Mouse (Mus musculus): ENCODE measurements around the gene Babam2. TPM values are rescaled to one million over a fixed set of nuclear protein-coding genes. Genes with fewer than 3 reads are reported as not detected.

The Babam2 gene
- polyA plus RNA-seq, 1 experiment from 2014 or later, result 57.4 TPM

GRCm38 (mm10) chr5:32039511-32039910 lies 342.0 kb downstream of the Babam2 start:
- H3K4me1 ChIP-seq, result no peaks in the 10 kb centered on the region
- DNase-seq (ENCODE audit: low spot score), result no peak
- 90% methylated on average over 3 of the region's 3 CpGs for WGBS
- H3K27ac ChIP-seq (replicated peaks), result no peak overlapping the region
- H3K4me3 ChIP-seq, result no peak overlapping the region
- H3K9me3 ChIP-seq (replicated peaks), result no peaks in the 10 kb centered on the region
- H3K36me3 ChIP-seq, result no peaks in the 10 kb centered on the region
- no peaks in the 10 kb centered on the region for H3K27me3 ChIP-seq (ENCODE audit: low read depth, poor library complexity, severe bottlenecking)

DNA sequence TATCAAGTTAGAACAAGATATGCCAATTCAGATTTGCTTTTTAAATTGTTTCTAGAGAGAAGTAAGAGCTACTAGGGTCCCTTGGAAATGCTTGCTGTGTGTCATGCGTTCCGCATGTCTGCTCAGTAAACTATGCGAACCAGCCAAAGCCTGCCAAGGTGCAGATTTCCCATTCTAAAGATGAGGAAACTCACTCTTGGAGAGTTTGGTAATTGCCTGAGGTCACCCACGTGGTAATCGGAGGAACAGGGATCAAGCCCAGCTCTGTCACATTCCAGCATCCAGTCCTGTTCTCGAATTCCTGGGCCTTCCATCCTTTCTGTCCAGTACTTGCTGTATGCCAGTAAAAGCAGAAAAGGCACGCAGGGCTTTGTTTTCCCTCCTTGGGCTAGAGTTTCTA lies 345.7 kb downstream of the Babam2 start:
- Histone ChIP-seq H3K27me3 (ENCODE audit: low read depth, poor library complexity, severe bottlenecking) (no peaks in the 10 kb centered on the region), H3K4me3 (no peak overlapping the region), H3K9me3 (replicated peaks) (no peaks in the 10 kb centered on the region), H3K4me1 (no peaks in the 10 kb centered on the region), H3K27ac (replicated peaks) (no peak overlapping the region), H3K36me3 (no peaks in the 10 kb centered on the region)
- DNase-seq (ENCODE audit: low spot score), result no peak
- WGBS, result 79% methylated on average over 7 of the region's 7 CpGs

- DNase-seq (ENCODE audit: low spot score), result no peak
- H3K27me3 ChIP-seq (ENCODE audit: low read depth, poor library complexity, severe bottlenecking), result no peaks in the 10 kb centered on the region
- H3K27ac ChIP-seq (replicated peaks), result no peak overlapping the region
- H3K36me3 ChIP-seq, result no peaks in the 10 kb centered on the region
- H3K9me3 ChIP-seq (replicated peaks), result no peaks in the 10 kb centered on the region
- no peak overlapping the region for H3K4me3 ChIP-seq
- H3K4me1 ChIP-seq, result no peaks in the 10 kb centered on the region
Measured at GRCm38 (mm10) chr5:32043996-32044395, 346.5 kb downstream of the Babam2 start.

GRCm38 (mm10) chr5:32051899-32052298 lies 354.4 kb downstream of the Babam2 start:
- no peak for DNase-seq (ENCODE audit: low spot score)
- 73% methylated on average over 1 of the region's 1 CpGs for WGBS
- no peaks in the 10 kb centered on the region for H3K36me3 ChIP-seq
- H3K27me3 ChIP-seq (ENCODE audit: low read depth, poor library complexity, severe bottlenecking), result no peaks in the 10 kb centered on the region
- H3K9me3 ChIP-seq (replicated peaks), result no peaks in the 10 kb centered on the region
- no peak overlapping the region for H3K4me3 ChIP-seq
- H3K4me1 ChIP-seq, result no peaks in the 10 kb centered on the region
- no peak overlapping the region for H3K27ac ChIP-seq (replicated peaks)

DNA sequence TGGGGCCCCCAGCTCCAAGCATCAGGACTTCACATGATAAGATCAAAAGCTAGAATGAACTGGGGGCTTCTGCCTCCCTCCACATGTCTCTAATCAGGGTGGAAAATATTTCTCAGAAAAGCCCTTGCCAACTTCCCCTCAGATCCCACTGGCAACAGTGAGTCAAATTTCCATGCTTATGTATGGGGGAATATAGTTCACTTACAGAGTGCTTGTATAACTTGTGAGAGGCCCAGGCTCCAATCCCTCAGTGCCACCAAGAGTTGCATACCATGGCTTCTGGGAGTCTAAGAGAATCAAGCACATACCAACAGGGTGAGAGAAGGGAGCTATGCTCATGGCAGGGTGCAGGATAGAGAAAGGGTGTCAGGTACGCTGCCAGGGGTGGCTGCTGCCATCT lies 355.0 kb downstream of the Babam2 start:
- WGBS, result 100% methylated on average over 1 of the region's 1 CpGs
- DNase-seq (ENCODE audit: low spot score), result no peak
- no peaks in the 10 kb centered on the region for H3K27me3 ChIP-seq (ENCODE audit: low read depth, poor library complexity, severe bottlenecking)
- no peaks in the 10 kb centered on the region for H3K9me3 ChIP-seq (replicated peaks)
- H3K4me3 ChIP-seq, result no peak overlapping the region
- H3K4me1 ChIP-seq, result no peaks in the 10 kb centered on the region
- no peaks in the 10 kb centered on the region for H3K36me3 ChIP-seq
- H3K27ac ChIP-seq (replicated peaks), result no peak overlapping the region

- WGBS, result 79% methylated on average over 8 of the region's 8 CpGs
Measured at GRCm38 (mm10) chr5:32053476-32053875, 356.0 kb downstream of the Babam2 start.

DNA sequence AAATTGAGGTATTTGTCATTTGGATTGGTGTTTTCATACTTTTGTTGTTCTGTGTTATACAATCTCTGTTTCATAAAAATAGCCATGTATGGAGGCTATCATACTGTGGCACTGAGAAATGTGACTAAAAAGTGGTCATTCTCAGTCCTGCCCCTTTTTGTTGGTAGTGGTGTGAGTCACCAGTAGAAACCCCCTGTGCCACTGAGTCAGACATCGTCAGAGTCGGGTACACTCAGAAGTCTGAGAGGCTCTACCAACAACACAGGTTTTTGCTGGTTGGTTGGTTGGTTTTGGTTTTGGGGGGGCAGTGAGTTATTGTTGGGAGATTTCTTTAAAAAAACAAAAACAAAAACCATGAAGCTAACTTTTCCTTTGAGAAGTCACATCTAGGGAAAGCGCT lies 358.2 kb downstream of the Babam2 start:
- no peaks in the 10 kb centered on the region for H3K9me3 ChIP-seq (replicated peaks)
- no peak overlapping the region for H3K27ac ChIP-seq (replicated peaks)
- no peak overlapping the region for H3K4me3 ChIP-seq
- peaks cover 10% of the 10 kb centered on the region; the same call in 1 of the 2 replicates for H3K4me1 ChIP-seq
- no peaks in the 10 kb centered on the region for H3K27me3 ChIP-seq (ENCODE audit: low read depth, poor library complexity, severe bottlenecking)
- 90% methylated on average over 3 of the region's 3 CpGs for WGBS
- DNase-seq (ENCODE audit: low spot score), result no peak
- H3K36me3 ChIP-seq, result no peaks in the 10 kb centered on the region

More at GRCm38 (mm10) chr5:32053476-32053875, 356.0 kb downstream of the Babam2 start:
- no peak overlapping the region for H3K4me3 ChIP-seq
- H3K27me3 ChIP-seq (ENCODE audit: low read depth, poor library complexity, severe bottlenecking), result no peaks in the 10 kb centered on the region
- no peaks in the 10 kb centered on the region for H3K36me3 ChIP-seq
- H3K4me1 ChIP-seq, result 0 out of 2 replicates have a peak, but pooled peaks cover under 1% of the 10 kb centered on the region
- H3K27ac ChIP-seq (replicated peaks), result no peak overlapping the region
- H3K9me3 ChIP-seq (replicated peaks), result no peaks in the 10 kb centered on the region
- no peak for DNase-seq (ENCODE audit: low spot score)

- no peaks in the 10 kb centered on the region for H3K9me3 ChIP-seq (replicated peaks)
- H3K27me3 ChIP-seq (ENCODE audit: low read depth, poor library complexity, severe bottlenecking), result no peaks in the 10 kb centered on the region
- WGBS, result 59% methylated on average over 1 of the region's 1 CpGs
- no peak overlapping the region for H3K4me3 ChIP-seq
- no peak for DNase-seq (ENCODE audit: low spot score)
- H3K36me3 ChIP-seq, result no peaks in the 10 kb centered on the region
- peaks cover 10% of the 10 kb centered on the region; the same call in 1 of the 2 replicates for H3K4me1 ChIP-seq
- no peak overlapping the region for H3K27ac ChIP-seq (replicated peaks)
Measured at GRCm38 (mm10) chr5:32056126-32056525, 358.6 kb downstream of the Babam2 start.

DNA sequence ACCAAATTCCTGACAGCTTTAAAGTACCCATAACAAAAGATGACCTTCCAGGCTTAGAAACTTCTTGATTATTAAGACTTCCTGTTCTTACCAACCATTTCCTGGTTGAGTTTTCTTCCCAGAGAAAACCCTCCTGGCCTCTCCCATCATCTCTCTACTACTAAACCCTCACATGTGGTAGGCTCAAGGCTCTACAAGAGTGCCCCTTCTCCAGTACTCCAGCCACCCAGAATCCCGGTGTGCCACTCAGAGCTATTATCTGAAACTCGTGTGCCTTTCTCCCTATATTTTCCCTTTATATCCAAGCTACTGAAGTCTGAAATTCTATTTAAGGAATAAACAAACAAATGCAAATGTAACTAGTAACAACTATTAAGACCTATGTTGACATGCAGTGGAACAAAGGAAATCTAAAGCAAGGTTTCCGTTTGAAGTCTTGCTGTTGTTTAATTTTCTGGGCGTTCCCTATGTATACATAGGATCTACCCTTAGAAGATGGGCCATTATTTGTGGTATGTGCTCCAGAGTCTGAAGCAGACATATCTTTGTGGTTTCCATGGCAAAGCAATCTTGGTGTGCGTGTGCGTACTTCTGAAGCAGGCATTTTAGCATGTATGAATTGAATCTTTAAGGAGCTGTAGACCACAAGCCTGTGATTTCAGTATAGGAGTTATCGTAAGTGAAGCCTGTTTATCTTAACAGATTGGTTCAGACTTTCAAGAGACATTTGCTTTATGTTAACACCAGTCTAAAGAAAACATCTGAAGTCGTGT lies 361.2 kb downstream of the Babam2 start:
- Histone ChIP-seq H3K9me3 (replicated peaks) (no peaks in the 10 kb centered on the region), H3K27ac (replicated peaks) (no peak overlapping the region), H3K4me3 (no peak overlapping the region), H3K27me3 (ENCODE audit: low read depth, poor library complexity, severe bottlenecking) (no peaks in the 10 kb centered on the region), H3K36me3 (no peaks in the 10 kb centered on the region), H3K4me1 (peaks cover 10% of the 10 kb centered on the region; the same call in 1 of the 2 replicates)
- DNase-seq (ENCODE audit: low spot score), result no peak
- 83% methylated on average over 8 of the region's 8 CpGs for WGBS

DNA sequence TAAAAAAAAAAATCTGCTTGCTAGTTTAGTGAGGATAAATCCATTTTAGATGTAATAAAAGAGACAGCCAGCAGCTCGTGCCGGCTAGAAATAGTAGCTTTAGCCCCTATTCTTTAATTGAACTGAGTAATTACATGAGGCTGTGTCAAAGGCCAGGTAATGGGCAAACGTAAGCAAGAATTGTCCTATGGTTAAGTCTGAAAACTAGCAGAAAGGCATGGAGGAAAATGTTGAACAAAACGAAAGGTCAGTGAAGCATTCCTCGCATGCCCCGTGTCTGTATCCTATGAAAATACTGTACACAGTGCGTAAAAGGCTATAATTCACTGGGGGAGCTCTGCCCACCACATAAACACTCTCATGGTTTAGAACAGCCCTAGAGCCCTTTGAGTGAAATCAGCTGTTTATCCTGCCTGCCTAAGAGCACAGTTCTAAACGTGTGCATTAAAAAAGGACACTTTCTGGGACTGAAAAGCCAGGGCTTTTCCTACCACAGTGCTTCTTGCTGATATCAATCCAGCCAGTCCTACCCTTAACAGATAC lies 361.8 kb downstream of the Babam2 start:
- WGBS, result 87% methylated on average over 8 of the region's 8 CpGs
- Histone ChIP-seq H3K27ac (replicated peaks) (no peak overlapping the region), H3K27me3 (ENCODE audit: low read depth, poor library complexity, severe bottlenecking) (no peaks in the 10 kb centered on the region), H3K36me3 (no peaks in the 10 kb centered on the region), H3K4me1 (peaks cover 10% of the 10 kb centered on the region; the same call in 1 of the 2 replicates), H3K4me3 (no peak overlapping the region), H3K9me3 (replicated peaks) (no peaks in the 10 kb centered on the region)
- no peak for DNase-seq (ENCODE audit: low spot score)

DNA sequence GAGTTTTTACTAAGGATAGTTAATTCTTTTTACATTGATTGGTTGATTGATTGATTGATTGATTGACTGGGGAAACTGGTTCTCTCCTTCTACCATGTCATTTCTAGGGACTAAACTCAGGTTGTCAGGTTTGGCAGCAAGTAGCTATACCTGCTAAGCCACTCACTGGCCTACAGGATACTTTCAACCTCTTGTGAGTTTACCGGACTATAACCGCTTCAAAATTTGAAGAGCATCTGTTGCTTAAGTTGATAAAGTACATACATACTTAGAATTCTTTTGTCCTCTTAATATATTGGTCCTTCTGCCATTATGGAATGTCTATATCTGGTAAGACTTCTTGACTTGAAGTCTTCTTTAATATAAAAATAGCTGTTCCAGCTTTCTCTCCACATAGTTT lies 363.0 kb downstream of the Babam2 start:
- no peaks in the 10 kb centered on the region for H3K36me3 ChIP-seq
- WGBS, result 96% methylated on average over 2 of the region's 2 CpGs
- H3K4me3 ChIP-seq, result no peak overlapping the region
- H3K4me1 ChIP-seq, result peaks cover 10% of the 10 kb centered on the region; the same call in 1 of the 2 replicates
- H3K27ac ChIP-seq (replicated peaks), result no peak overlapping the region
- no peaks in the 10 kb centered on the region for H3K9me3 ChIP-seq (replicated peaks)
- no peak for DNase-seq (ENCODE audit: low spot score)
- H3K27me3 ChIP-seq (ENCODE audit: low read depth, poor library complexity, severe bottlenecking), result no peaks in the 10 kb centered on the region

GRCm38 (mm10) chr5:32061854-32062253 lies 364.4 kb downstream of the Babam2 start:
- WGBS, result 95% methylated on average over 1 of the region's 1 CpGs
- no peak for DNase-seq (ENCODE audit: low spot score)
- Histone ChIP-seq H3K27me3 (ENCODE audit: low read depth, poor library complexity, severe bottlenecking) (no peaks in the 10 kb centered on the region), H3K36me3 (no peaks in the 10 kb centered on the region), H3K4me3 (no peak overlapping the region), H3K9me3 (replicated peaks) (no peaks in the 10 kb centered on the region), H3K4me1 (peaks cover 10% of the 10 kb centered on the region; the same call in 1 of the 2 replicates), H3K27ac (replicated peaks) (no peak overlapping the region)

GRCm38 (mm10) chr5:32064341-32065105 lies 367.0 kb downstream of the Babam2 start:
- WGBS, result 81% methylated on average over 2 of the region's 2 CpGs
- Histone ChIP-seq H3K9me3 (replicated peaks) (no peaks in the 10 kb centered on the region), H3K4me3 (no peak overlapping the region), H3K27ac (replicated peaks) (no peak overlapping the region), H3K36me3 (no peaks in the 10 kb centered on the region), H3K27me3 (ENCODE audit: low read depth, poor library complexity, severe bottlenecking) (no peaks in the 10 kb centered on the region), H3K4me1 (peaks cover 3% of the 10 kb centered on the region; the same call in 1 of the 2 replicates)
- no peak for DNase-seq (ENCODE audit: low spot score)

Measured in midbrain, embryonic 10.5 days (tissue).